Mouse (Mus musculus): ENCODE measurements around the gene Rftn1.
A peak's percentile ranks its signal among the peaks of the same experiment; 100 is the strongest.

GRCm38 (mm10) chr17:50152085-50152484, 38.4 kb downstream of the Rftn1 start:
- TF ChIP-seq BHLHE40 (IDR thresholded peaks at IDR 0.05; ENCODE audit: low read depth, low read length) (peak; percentile 99), CTCF (conservative IDR thresholded peaks at IDR 0.05 in 1 of 2, IDR thresholded peaks at IDR 0.05 in 1 of 2; ENCODE audit: low read depth in 2 of 2, low read length in 2 of 2) (no peak), MXI1 (IDR thresholded peaks at IDR 0.05; ENCODE audit: low read depth, low read length) (peak; percentile 75), ZKSCAN1 (IDR thresholded peaks at IDR 0.05; ENCODE audit: borderline replicate concordance, low read depth, low read length) (no peak), MEF2A (IDR thresholded peaks at IDR 0.05; ENCODE audit: borderline replicate concordance, low read depth, low read length) (peak; percentile 61; the same call in 1 of the 2 replicates), ZC3H11A (IDR thresholded peaks at IDR 0.05; ENCODE audit: low read depth, low read length) (no peak), POLR2A (IDR thresholded peaks at IDR 0.05; ENCODE audit: low read depth, low read length) (no peak), EP300 (IDR thresholded peaks at IDR 0.05; ENCODE audit: low read length) (no peak), TCF12 (IDR thresholded peaks at IDR 0.05; ENCODE audit: low read depth, low read length) (peak; percentile 52; the same call in 1 of the 2 replicates), E2F4 (IDR thresholded peaks at IDR 0.05; ENCODE audit: insufficient replicate concordance, low read depth, low read length) (no peak), CHD2 (IDR thresholded peaks at IDR 0.05; ENCODE audit: low read length) (no peak)
